Mouse (Mus musculus) naive thymus-derived CD4-positive, alpha-beta T cell, adult 5 months (primary cell): ENCODE results near the gene Pgghg. TPM values are rescaled to one million over a fixed set of nuclear protein-coding genes. Genes with fewer than 3 reads are reported as not detected.

Source experiments
- polyA plus RNA-seq: library from polyadenylated mRNA; unstranded; fragments of 100-300 nt; shearing (Covaris generic); gene quantifications from one replicate; pipeline ENCODE4 v1.2.1, GENCODE M21; 2017

The Pgghg gene
- 11.9 TPM for polyA plus RNA-seq

DNA sequence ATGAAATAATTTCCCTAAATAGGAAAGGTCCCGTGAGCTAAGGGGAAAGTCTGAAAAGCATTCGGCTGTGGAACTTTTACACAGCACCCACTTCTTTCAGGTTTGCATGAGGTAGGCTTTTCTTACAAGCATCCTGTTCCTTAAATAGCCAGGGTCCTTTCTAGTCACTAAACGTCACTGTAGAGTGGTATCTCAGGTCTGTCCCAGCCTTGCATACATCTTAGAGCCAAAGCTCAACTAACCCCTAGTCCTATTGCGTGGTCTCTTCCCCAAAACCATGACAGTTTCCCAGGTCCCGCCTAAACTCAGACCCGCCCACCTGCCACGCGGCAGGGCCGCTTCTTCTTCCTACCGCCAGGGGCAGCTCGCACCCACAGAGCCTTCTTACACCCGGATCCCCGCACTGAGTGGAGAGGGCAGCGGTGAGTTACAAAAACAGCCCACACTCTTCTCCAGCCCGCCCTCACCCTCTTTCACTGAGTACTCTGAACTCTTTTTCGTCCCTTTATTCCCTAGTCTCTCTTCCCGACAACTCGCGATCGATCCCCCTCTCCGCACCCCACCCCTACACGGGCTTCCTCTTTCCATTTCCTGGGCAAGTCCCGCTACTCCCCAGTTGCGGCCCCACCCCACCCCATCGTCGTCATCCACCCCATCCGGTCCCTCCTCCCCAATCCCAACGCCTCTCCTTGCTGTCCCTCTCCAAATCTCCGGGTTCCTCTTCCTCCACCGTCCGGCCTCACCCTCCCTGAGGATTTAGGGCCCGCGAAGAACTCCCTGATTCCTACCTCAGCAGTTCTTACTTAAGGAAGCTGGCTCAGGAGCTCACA lies at the start of gene Pgghg:
Pgghg (plus strand) TSS at position 170 of the 830 bp plus-strand sequence.

DNA sequence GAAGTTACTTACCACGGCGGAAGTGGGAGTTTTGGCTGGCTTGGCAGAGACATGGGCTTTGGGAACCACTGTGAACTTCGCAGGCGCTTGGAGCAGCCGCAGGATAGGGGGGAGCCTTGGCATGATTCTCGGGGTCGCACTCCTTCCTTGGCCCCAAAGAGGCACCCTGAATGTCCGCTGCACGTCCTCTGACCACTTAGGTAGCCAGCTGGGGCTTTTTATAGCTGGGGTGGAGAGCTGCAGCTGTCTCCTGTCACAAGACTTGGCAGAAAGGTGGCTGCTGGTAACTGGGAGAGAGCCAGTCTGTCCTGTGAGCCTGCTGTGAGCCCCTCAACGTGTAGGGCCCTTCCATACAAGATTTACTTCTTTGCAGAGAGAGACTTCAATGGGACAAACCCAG lies 41.0 kb upstream of the Pgghg start, which contains the start of gene Cox8b:
Cox8b (minus strand) TSS at position 227 of the 400 bp plus-strand sequence.

DNA sequence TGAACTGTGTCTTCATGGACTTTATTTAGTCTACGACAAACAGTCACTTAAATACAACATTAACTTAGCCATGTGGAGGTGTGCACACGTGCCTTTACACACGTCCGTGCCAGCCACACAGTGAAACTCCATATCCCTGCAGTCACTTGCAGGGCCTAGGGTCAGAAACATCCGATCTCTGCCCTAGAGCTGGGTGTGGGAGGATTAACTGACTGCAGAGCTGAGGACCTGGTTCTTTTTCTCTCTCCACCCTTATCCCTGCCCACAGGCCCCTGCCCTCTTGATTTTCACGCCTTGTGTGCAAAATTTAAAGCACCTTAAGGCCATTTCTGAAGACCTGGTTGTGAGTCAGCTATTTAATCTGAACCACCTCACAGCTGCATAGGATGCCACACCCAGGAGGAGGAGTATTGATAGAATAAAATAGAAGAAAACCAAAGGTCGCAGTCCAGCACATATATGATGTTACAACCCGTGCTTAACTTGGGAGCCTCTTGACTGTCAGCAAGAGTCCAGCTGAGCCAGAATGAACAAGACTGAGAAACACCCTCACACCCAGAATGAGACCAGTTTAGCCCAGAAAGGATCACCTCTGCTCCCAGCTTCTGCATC lies 20.7 kb upstream of the Pgghg start, which contains the start of gene Nlrp6:
Nlrp6 (plus strand) TSS at position 485 of the 612 bp plus-strand sequence.

DNA sequence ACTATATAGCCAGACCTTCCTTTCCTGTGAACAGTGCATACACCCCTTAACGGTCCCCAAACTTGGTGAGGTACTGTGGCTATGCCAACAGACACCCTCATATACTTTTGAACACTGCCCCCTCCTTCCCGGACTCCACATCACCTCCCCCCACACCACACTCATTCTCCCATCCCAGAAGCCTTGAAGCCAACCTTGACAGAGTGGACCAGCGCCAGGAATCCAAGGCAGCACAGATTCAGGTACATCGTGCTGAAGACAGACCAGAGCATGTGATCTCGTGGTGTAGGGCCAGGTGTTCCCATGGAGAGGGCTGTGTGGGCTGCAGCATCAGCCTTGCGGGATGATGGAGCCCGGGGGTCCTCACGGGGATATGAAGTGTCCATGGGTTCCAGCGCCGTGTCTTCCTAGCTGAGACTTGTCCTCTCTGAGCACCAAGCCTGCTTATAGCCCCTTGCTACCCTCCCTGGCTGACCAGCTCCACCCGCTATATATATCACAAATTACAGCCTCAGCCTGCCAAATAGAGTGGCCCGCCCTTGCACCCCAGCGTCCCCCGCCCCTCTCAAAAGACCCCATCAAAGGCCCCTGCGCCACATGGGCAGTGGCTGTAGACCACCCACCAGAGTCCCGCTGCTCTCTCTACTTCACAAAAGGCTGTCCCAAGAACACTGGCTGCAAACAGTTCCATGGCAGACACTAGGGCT lies 8.8 kb downstream of the Pgghg start, which contains the start of gene Ifitm5:
Ifitm5 (minus strand) TSS at position 468 of the 707 bp plus-strand sequence.

DNA sequence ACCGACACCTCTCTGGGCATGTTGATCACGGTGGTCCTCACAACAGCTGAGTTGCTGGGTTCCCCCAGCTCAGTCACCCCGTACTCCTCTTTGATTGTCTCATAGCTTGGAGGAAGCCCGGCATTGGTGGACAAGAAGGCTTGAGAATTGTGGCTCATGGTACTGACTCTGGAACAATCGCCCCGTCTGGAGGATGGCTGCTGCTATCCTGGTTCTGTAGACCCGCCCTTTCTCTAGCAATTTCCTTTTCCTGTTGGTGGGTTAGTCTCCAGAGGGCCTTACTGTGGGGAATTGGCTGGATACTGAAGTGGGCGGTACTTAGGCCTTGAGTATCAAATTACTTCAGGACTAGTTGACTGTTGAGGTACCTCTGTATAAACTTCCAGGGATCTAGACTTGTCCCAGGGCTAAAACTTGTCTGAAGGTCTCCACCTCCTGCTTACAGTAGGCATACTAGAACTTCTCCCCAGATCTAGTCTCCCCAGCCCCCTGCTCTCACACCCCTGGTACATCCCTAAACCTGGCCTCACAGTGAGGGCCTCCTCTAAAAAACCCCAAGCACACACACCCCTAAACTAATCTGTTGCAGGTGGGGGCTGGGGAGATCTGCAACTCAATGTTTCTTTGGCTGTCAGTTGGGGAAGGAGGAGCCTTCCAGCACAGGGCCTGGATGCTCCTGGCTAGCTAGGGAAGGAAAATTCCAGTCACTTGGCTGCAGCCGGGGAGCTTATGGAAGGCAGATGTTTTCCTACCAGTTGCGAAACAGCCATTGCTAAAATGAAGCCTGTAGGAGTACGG lies 14.8 kb downstream of the Pgghg start, which contains the start of the genes Gm45717 and Ifitm2:
Gm45717 (minus strand) TSS at position 180 of the 798 bp plus-strand sequence.
Ifitm2 (minus strand) TSS at position 230 of the 798 bp plus-strand sequence.

DNA sequence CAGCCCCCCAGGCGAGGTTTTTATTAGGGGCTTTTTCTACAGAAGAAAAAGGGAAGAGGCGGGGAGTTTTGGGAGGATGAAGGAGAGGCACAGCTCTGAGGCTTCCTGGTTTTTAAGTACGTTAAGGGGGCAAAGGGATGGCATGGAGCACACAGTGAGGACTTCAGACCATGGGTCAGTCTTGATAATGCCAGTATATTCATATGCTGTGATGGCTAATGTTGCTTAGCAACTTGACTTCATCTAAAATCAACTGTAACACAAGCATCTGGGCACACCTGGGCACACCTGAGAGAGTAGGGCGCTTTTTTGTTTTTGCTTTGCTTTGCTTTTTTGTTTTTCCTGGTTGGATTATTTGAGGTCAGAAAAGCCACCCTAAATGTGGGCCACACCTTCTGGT lies 25.7 kb downstream of the Pgghg start, which contains the start of gene Ifitm1:
Ifitm1 (plus strand) TSS at position 301 of the 400 bp plus-strand sequence.

Other genes with a start within 250 kb of the Pgghg start
- gene Olfr541, start 244.1 kb upstream of the Pgghg start, polyA plus RNA-seq, result not detected
- gene Cyp2e1, start 177.7 kb upstream of the Pgghg start, polyA plus RNA-seq, result not detected
- gene Syce1, start 153.5 kb upstream of the Pgghg start, polyA plus RNA-seq, result 0.47 TPM
- gene Zfp941, start 119.2 kb upstream of the Pgghg start, polyA plus RNA-seq, result 0.11 TPM
- not detected for gene Urah, start 106.4 kb upstream of the Pgghg start, polyA plus RNA-seq
- gene Scgb1c1, start 95.8 kb upstream of the Pgghg start, polyA plus RNA-seq, result not detected
- not detected for gene Odf3, start 93.6 kb upstream of the Pgghg start, polyA plus RNA-seq
- gene Gm45785, start 85.1 kb upstream of the Pgghg start, polyA plus RNA-seq, result not detected
- gene Ric8a, start 84.4 kb upstream of the Pgghg start, polyA plus RNA-seq, result 93.6 TPM
- 48.0 TPM for gene Bet1l, start 83.8 kb upstream of the Pgghg start, polyA plus RNA-seq
- gene Psmd13, start 59.4 kb upstream of the Pgghg start, polyA plus RNA-seq, result 144 TPM
- 6.2 TPM for gene Sirt3, start 59.1 kb upstream of the Pgghg start, polyA plus RNA-seq
- gene Cox8b, start 40.9 kb upstream of the Pgghg start, polyA plus RNA-seq, result not detected
- gene Nlrp6, start 20.5 kb upstream of the Pgghg start, polyA plus RNA-seq, result not detected
- not detected for gene Ifitm5, start 8.9 kb downstream of the Pgghg start, polyA plus RNA-seq
- not detected for gene Gm45717, start 14.5 kb downstream of the Pgghg start, polyA plus RNA-seq
- gene Ifitm2, start 14.6 kb downstream of the Pgghg start, polyA plus RNA-seq, result not detected
- gene Ifitm1, start 25.8 kb downstream of the Pgghg start, polyA plus RNA-seq, result not detected
- gene Ifitm3, start 69.4 kb downstream of the Pgghg start, polyA plus RNA-seq, result not detected
- not detected for gene Ifitm6, start 76.5 kb downstream of the Pgghg start, polyA plus RNA-seq
- gene Gm17387, start 87.7 kb downstream of the Pgghg start, polyA plus RNA-seq, result not detected
- gene B4galnt4, start 119.7 kb downstream of the Pgghg start, polyA plus RNA-seq, result 0.85 TPM
- gene Pkp3, start 136.8 kb downstream of the Pgghg start, polyA plus RNA-seq, result 95.4 TPM
- 73.6 TPM for gene Sigirr, start 159.2 kb downstream of the Pgghg start, polyA plus RNA-seq
- gene Ano9, start 176.4 kb downstream of the Pgghg start, polyA plus RNA-seq, result not detected
- 8.6 TPM for gene Ptdss2, start 181.0 kb downstream of the Pgghg start, polyA plus RNA-seq
- gene Rnh1, start 231.5 kb downstream of the Pgghg start, polyA plus RNA-seq, result 49.7 TPM